Mouse (Mus musculus) intestine, embryonic 16.5 days (tissue): ENCODE data around the gene Catsperd. TPM values are rescaled to one million over a fixed set of nuclear protein-coding genes. Genes with fewer than 3 reads are reported as not detected.

Experiments used
- ATAC-seq: fragments of 200-750 bp; cut with Nextera tagmentation; 2 replicates; pipeline ENCODE4 v1.8.0; 2017; ENCODE audit warnings: moderate TSS enrichment, moderate library complexity
- H3K27ac ChIP-seq: fragments of 300-500 bp; sonication (generic); 2 replicates; pipeline ENCODE4 v1.5.1; 2014; ENCODE audit warnings: mild to moderate bottlenecking, low read length
- H3K27me3 ChIP-seq: fragments of 300-500 bp; sonication (generic); replicated peaks from 2 replicates; pipeline ENCODE4 v1.6.1; 2014; ENCODE audit warnings: low read length, control low read depth, mixed read lengths; ENCODE audit not compliant: control insufficient read depth, insufficient read depth
- H3K36me3 ChIP-seq: fragments of 300-500 bp; sonication (generic); 2 replicates; pipeline ENCODE4 v1.6.1; 2014; ENCODE audit warnings: low read length, control low read depth; ENCODE audit not compliant: control insufficient read depth, insufficient read depth
- H3K4me1 ChIP-seq: fragments of 300-500 bp; sonication (generic); 2 replicates; pipeline ENCODE4 v1.6.1; 2014; ENCODE audit warnings: low read length, control low read depth, mixed read lengths; ENCODE audit not compliant: control insufficient read depth, insufficient read depth
- H3K4me2 ChIP-seq: fragments of 300-500 bp; sonication (generic); 2 replicates; pipeline ENCODE4 v1.6.1; 2014; ENCODE audit warnings: low read depth, low read length, control low read depth
- H3K4me3 ChIP-seq: fragments of 300-500 bp; sonication (generic); 2 replicates; pipeline ENCODE4 v1.5.1; 2014; ENCODE audit warnings: mild to moderate bottlenecking, low read length
- H3K9ac ChIP-seq: fragments of 300-500 bp; sonication (generic); 2 replicates; pipeline ENCODE4 v1.6.1; 2014; ENCODE audit warnings: low read depth, low read length
- H3K9me3 ChIP-seq: fragments of 300-500 bp; sonication (generic); 2 replicates; pipeline ENCODE4 v1.6.1; 2016; ENCODE audit warnings: low read length, control low read depth; ENCODE audit not compliant: control insufficient read depth
- WGBS: fragments of 180-500 bp; shearing (Covaris S2); extraction: QIAGEN DNeasy Blood & Tissue Kit; methylation state at CpG from one replicate; pipeline ENCODE4 v1.1.7; 2014; 5-methylcytosine and 5-hydroxymethylcytosine counted together
- polyA plus RNA-seq: library from polyadenylated mRNA; unstranded; fragments of >200 nt; fragmentation: Nextera tagmentation; extraction: Ambion mirVana; gene quantifications from 2 replicates; pipeline ENCODE4 v1.2.1, GENCODE M21; 2015

The Catsperd gene
- polyA plus RNA-seq, 1 experiment from 2014 or later, result 0.81 TPM

DNA sequence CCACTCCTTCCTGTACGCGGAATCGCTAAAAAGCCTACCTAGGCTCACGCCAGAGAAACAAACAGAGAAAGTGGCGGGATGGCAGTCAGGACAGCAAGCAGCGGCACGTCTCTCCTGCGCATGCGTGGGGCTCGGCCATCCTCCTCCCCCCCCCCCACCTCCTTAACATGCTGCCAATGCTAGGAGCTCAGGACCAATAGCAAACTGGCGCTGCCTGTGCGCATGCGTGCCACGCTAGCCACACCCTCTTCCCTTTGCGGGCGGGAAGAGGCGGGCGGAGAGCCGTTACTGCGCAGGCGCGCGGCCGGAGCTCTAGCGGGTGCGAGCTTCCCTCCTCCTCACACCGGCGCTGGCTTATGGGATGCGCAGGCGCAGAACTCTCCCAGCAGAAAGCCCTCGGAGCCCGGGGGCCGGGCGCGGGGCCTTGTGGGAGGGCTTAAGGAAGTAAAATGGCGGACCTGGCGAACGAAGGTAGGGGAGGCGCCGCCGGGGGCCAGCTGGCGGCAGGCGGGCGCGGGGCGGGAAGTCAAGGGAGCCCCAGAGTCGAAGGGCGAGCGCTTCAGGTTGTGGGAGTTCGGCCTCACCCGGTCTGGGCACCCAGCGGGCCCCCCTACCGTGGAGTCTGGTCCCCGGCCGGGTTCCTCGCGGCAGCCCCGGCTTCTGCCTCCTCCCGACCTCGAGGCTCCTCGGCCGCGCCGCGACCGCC is 45.2 kb downstream of the Catsperd start, which contains the start of gene Ranbp3:
Gene Ranbp3 (plus strand): TSS at position 354 of the 706 bp plus-strand sequence.
- H3K9ac ChIP-seq, result peak within 1 kb of the TSS; percentile 96
- peak within 1 kb of the TSS; percentile 93 for H3K27ac ChIP-seq
- no peaks in the 10 kb centered on the region for H3K27me3 ChIP-seq
- peak within 1 kb of the TSS; percentile 89 for H3K4me2 ChIP-seq
- H3K9me3 ChIP-seq, result no peaks in the 10 kb centered on the region
- peak within 1 kb of the TSS; percentile 96 for H3K4me3 ChIP-seq
- ATAC-seq, result peak; percentile 93
- 1% methylated on average over 52 of the region's 66 CpGs for WGBS
- H3K4me1 ChIP-seq, result peaks cover 14% of the 10 kb centered on the region
- peaks cover 2% of the 10 kb centered on the region; the same call in 1 of the 2 replicates for H3K36me3 ChIP-seq

DNA sequence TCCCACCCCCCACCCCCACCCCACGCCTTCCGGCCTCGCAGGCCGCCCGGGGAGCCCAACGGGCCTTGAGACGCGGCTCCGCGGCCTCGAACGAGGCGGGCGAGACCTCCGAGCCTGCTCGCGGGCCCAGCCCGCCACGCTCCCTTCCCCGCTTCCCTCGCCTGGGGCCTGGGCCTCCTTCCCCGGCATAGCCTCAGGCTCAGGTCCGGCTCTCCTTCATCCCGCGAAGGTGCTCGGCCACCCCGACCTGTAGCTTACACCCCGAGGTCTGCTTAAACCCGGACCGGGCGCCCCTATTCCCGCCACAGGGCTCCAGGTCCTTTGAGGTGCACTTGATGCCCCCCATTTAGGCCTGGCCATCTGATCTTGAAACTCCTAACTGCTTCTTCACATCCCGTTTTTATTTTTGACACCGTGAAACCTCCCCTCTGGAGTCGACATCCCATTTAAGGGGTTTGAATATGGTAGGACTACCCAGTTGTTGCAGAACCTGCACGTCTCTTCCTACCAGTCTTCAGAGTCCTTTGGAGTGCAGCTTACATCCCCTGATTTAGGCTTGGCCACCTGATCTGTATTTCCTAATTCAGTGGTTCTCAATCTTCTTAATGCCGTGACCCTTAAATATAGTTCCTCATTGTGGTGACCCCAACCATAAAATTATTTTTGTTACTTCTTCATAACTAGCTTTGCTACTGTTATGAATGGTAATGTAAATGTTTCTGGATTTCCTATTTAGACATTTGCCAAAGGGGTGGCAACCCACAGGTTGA is 45.9 kb downstream of the Catsperd start:
- peak overlapping the region; percentile 71 for H3K4me2 ChIP-seq
- ATAC-seq, result peak; percentile 21; the same call in 1 of the 2 replicates
- H3K27ac ChIP-seq, result peak overlapping the region; percentile 84
- H3K4me3 ChIP-seq, result peak overlapping the region; percentile 96
- WGBS, result 2% methylated on average over 33 of the region's 37 CpGs
- no peaks in the 10 kb centered on the region for H3K9me3 ChIP-seq
- peaks cover 14% of the 10 kb centered on the region for H3K4me1 ChIP-seq
- no peaks in the 10 kb centered on the region for H3K27me3 ChIP-seq
- peak overlapping the region; percentile 96 for H3K9ac ChIP-seq
- H3K36me3 ChIP-seq, result peaks cover 2% of the 10 kb centered on the region; the same call in 1 of the 2 replicates

- Histone ChIP-seq H3K27ac (no peak overlapping the region), H3K9me3 (no peaks in the 10 kb centered on the region), H3K36me3 (peaks cover 11% of the 10 kb centered on the region), H3K27me3 (no peaks in the 10 kb centered on the region), H3K9ac (no peak overlapping the region), H3K4me1 (no peaks in the 10 kb centered on the region; the same call in 1 of the 2 replicates), H3K4me2 (no peak overlapping the region), H3K4me3 (no peak overlapping the region)
- no peak for ATAC-seq
- 69% methylated on average over 4 of the region's 4 CpGs for WGBS
Observed at GRCm38 (mm10) chr17:56681791-56682190, 53.8 kb downstream of the Catsperd start.

DNA sequence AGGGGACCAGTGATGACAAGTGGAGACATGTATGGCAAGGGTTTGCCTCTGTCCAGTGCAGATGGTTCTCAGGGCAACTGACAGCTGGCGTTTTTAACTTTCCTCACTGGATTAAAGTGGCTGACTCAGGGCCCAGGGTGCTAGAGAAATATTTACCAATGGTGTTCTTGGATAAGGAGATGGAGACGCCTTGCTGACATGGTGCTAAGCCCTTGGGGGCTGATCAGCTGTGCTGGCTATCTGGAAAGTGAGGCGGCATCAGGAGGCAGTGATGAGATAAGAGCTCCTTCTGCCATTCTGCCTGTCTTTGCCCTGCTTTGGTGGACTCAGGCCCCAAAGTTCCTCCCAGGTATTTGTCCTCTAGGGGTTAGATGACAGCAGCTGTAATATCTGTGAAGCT is 54.9 kb downstream of the Catsperd start:
- Histone ChIP-seq H3K4me3 (no peak overlapping the region), H3K4me2 (no peak overlapping the region), H3K27ac (no peak overlapping the region), H3K27me3 (no peaks in the 10 kb centered on the region), H3K36me3 (peaks cover 12% of the 10 kb centered on the region), H3K9ac (no peak overlapping the region), H3K4me1 (no peaks in the 10 kb centered on the region; the same call in 1 of the 2 replicates), H3K9me3 (no peaks in the 10 kb centered on the region)
- no peak for ATAC-seq
- WGBS, result 55% methylated on average over 3 of the region's 3 CpGs

DNA sequence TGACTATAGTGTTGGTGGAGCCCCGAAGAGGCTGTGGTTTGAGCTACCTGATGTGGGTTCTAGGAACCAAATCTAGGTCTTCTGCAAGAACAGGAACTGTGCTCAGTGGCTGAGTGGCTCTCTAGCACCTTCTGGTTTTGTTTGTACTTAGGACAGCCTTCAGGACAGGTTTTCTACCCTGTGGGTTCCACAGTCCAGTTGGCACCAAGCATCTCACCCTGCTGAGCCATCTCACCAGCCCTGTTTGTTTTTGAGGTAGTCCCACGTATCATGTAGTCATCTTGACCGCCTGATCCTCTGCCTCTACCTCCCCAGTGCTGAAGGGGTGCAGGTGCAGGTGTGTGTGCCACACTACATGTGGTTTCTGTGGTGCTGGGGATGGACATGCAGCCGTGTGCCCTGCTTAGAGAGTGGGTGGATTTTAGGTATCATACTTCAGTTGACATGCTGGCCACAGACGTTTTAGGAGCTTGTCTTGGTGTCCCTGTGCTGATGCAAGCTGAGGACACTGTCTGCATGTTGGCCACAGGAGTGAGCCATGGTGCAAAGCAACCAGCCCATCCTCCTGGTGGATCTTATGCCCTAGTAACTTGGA is 55.7 kb downstream of the Catsperd start:
- H3K4me3 ChIP-seq, result no peak overlapping the region
- no peaks in the 10 kb centered on the region for H3K9me3 ChIP-seq
- H3K27me3 ChIP-seq, result no peaks in the 10 kb centered on the region
- H3K4me2 ChIP-seq, result no peak overlapping the region
- no peak overlapping the region for H3K27ac ChIP-seq
- H3K36me3 ChIP-seq, result peaks cover 17% of the 10 kb centered on the region
- 86% methylated on average over 5 of the region's 5 CpGs for WGBS
- no peak overlapping the region for H3K9ac ChIP-seq
- ATAC-seq, result no peak
- H3K4me1 ChIP-seq, result no peaks in the 10 kb centered on the region; the same call in 1 of the 2 replicates

GRCm38 (mm10) chr17:56684649-56685048 is 56.7 kb downstream of the Catsperd start:
- Histone ChIP-seq H3K4me1 (no peaks in the 10 kb centered on the region; the same call in 1 of the 2 replicates), H3K4me2 (no peak overlapping the region), H3K27ac (no peak overlapping the region), H3K9ac (no peak overlapping the region), H3K4me3 (no peak overlapping the region), H3K36me3 (peaks cover 23% of the 10 kb centered on the region), H3K27me3 (no peaks in the 10 kb centered on the region), H3K9me3 (no peaks in the 10 kb centered on the region)
- no peak for ATAC-seq
- 83% methylated on average over 2 of the region's 2 CpGs for WGBS

DNA sequence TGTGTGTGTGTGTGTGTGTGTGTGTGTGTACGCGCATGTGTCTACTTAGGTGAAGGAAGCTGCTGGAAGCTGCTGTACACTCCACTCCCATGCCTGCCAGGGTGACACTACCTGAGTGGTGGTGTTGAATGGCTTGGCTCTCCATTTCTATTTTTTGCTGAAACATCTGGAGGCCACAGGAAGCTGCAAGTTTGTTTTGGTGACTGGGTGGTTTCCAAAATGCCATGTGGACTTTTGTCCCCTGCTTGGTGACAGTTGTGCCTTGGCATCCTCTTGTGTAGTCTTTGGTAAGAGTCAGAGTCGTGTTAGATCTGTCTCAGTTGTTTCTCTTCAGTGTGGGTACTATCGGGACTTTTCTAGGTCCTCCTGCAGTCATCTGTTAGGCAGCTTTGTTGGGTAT is 58.9 kb downstream of the Catsperd start:
- H3K9me3 ChIP-seq, result no peaks in the 10 kb centered on the region
- no peak overlapping the region for H3K9ac ChIP-seq
- peaks cover 20% of the 10 kb centered on the region for H3K36me3 ChIP-seq
- H3K4me2 ChIP-seq, result no peak overlapping the region
- no peaks in the 10 kb centered on the region for H3K27me3 ChIP-seq
- H3K4me1 ChIP-seq, result no peaks in the 10 kb centered on the region; the same call in 1 of the 2 replicates
- no peak overlapping the region for H3K27ac ChIP-seq
- no peak for ATAC-seq
- H3K4me3 ChIP-seq, result no peak overlapping the region
- WGBS, result 82% methylated on average over 4 of the region's 4 CpGs

DNA sequence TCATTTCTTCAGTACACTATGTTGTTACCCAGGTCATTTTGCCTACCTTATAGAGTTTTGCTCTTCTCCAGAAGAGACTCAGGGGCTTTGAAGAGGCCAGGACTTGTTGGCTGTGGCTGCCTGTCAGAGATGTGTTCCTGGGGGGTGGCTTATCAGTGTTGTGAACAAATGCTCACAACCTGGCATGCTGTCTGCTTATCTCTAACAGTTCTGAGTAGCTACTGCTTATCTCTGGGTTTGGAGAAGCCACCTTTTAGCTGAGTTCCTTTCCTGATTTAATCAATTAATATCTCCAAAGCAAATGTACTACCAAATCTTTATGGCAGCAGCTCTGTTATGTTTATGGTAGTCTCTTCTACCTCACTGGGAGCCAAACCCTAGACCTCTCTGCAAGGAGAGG is 60.1 kb downstream of the Catsperd start:
- Histone ChIP-seq H3K36me3 (peaks cover 26% of the 10 kb centered on the region), H3K27ac (no peak overlapping the region), H3K4me1 (no peaks in the 10 kb centered on the region; the same call in 1 of the 2 replicates), H3K4me2 (no peak overlapping the region), H3K27me3 (no peaks in the 10 kb centered on the region), H3K9ac (no peak overlapping the region), H3K4me3 (no peak overlapping the region), H3K9me3 (no peaks in the 10 kb centered on the region)
- ATAC-seq, result no peak

GRCm38 (mm10) chr17:56688689-56689088 is 60.7 kb downstream of the Catsperd start:
- no peak overlapping the region for H3K27ac ChIP-seq
- H3K4me2 ChIP-seq, result no peak overlapping the region
- no peak overlapping the region for H3K9ac ChIP-seq
- no peaks in the 10 kb centered on the region for H3K27me3 ChIP-seq
- WGBS, result 87% methylated on average over 2 of the region's 2 CpGs
- no peaks in the 10 kb centered on the region for H3K9me3 ChIP-seq
- no peak for ATAC-seq
- H3K36me3 ChIP-seq, result peaks cover 26% of the 10 kb centered on the region
- H3K4me3 ChIP-seq, result no peak overlapping the region
- H3K4me1 ChIP-seq, result peaks cover 2% of the 10 kb centered on the region; the same call in 1 of the 2 replicates
